In genomic region chr11:118678515-118679104, GRCm38 (mm10) we compare ENCODE assay signal across 22 mouse cellular contexts.
DNase-seq lines count a peak whose midpoint lies in the region; ATAC-seq lines count a peak whose summit lies in the region.
"Had no signal": no experiment of that assay in that cellular context is flagged by ENCODE, and none has a peak within 500 bp of the region (broad histone marks: within the 10 kb centered on the region; RNA-seq: fewer than 3 reads in every experiment).

No protein-coding gene starts in this region.

- no peaks in the 10 kb centered on the region for H3K36me3 ChIP-seq in limb, embryonic 11.5 days (ENCODE audit: control insufficient read depth, insufficient read depth, low read length)
- H3K36me3 ChIP-seq in limb, embryonic 10.5 days: no peaks in the 10 kb centered on the region
- H3K36me3 ChIP-seq in hindbrain, embryonic 12.5 days: no peaks in the 10 kb centered on the region
- no peaks in the 10 kb centered on the region for H3K36me3 ChIP-seq in limb, embryonic 13.5 days
- no peaks in the 10 kb centered on the region for H3K36me3 ChIP-seq in neural tube, embryonic 14.5 days (ENCODE audit: control insufficient read depth, insufficient read depth, low read length)
- no peaks in the 10 kb centered on the region for H3K36me3 ChIP-seq in liver, embryonic 12.5 days
- H3K36me3 ChIP-seq in intestine, embryonic 15.5 days: no peaks in the 10 kb centered on the region
- H3K36me3 ChIP-seq: embryonic facial prominence, embryonic 13.5 days; G1E; heart, embryonic 12.5 days had no signal

- no peak overlapping the region for H3K9ac ChIP-seq in limb, embryonic 11.5 days (ENCODE audit: low read length)
- H3K9ac ChIP-seq in hindbrain, embryonic 12.5 days: no peak overlapping the region
- H3K9ac ChIP-seq in limb, embryonic 13.5 days: no peak overlapping the region
- no peak overlapping the region for H3K9ac ChIP-seq in neural tube, embryonic 14.5 days (replicated peaks; ENCODE audit: low read depth, low read length)
- no peak overlapping the region for H3K9ac ChIP-seq in liver, embryonic 12.5 days
- H3K9ac ChIP-seq in intestine, embryonic 15.5 days: no peak overlapping the region
- H3K9ac ChIP-seq: embryonic facial prominence, embryonic 13.5 days; heart, embryonic 12.5 days had no signal

- WGBS in limb, embryonic 11.5 days: 20% methylated on average over 20 of the region's 20 CpGs
- 38% methylated on average over 20 of the region's 20 CpGs for WGBS in limb, embryonic 10.5 days
- WGBS in hindbrain, embryonic 12.5 days: 27% methylated on average over 20 of the region's 20 CpGs
- WGBS in limb, embryonic 13.5 days: 21% methylated on average over 20 of the region's 20 CpGs
- WGBS in neural tube, embryonic 14.5 days: 12% methylated on average over 20 of the region's 20 CpGs
- 30% methylated on average over 20 of the region's 20 CpGs for WGBS in liver, embryonic 12.5 days (ENCODE audit: insufficient replicate concordance)
- WGBS in intestine, embryonic 15.5 days: 32% methylated on average over 20 of the region's 20 CpGs

- H3K4me2 ChIP-seq in limb, embryonic 11.5 days (ENCODE audit: low read depth, severe bottlenecking): no peak overlapping the region; the same call in 1 of the 2 replicates
- no peak overlapping the region for H3K4me2 ChIP-seq in hindbrain, embryonic 12.5 days (replicated peaks)
- 0 out of 2 replicates have a peak overlapping the region, but pooled peaks have one; percentile 5 for H3K4me2 ChIP-seq in limb, embryonic 13.5 days (replicated peaks)
- H3K4me2 ChIP-seq in neural tube, embryonic 14.5 days (ENCODE audit: low read depth, low read length): peak overlapping the region; percentile 6; the same call in 1 of the 2 replicates
- no peak overlapping the region for H3K4me2 ChIP-seq in liver, embryonic 12.5 days
- no peak overlapping the region for H3K4me2 ChIP-seq in intestine, embryonic 15.5 days (replicated peaks)
- H3K4me2 ChIP-seq: embryonic facial prominence, embryonic 13.5 days; heart, embryonic 12.5 days had no signal

- peaks cover 3% of the 10 kb centered on the region; the same call in 1 of the 2 replicates for H3K27me3 ChIP-seq in limb, embryonic 11.5 days (ENCODE audit: control insufficient read depth, insufficient read depth, low read length)
- peaks cover 31% of the 10 kb centered on the region for H3K27me3 ChIP-seq in limb, embryonic 10.5 days (ENCODE audit: low read depth, poor library complexity, severe bottlenecking)
- H3K27me3 ChIP-seq in hindbrain, embryonic 12.5 days: no peaks in the 10 kb centered on the region
- peaks cover 71% of the 10 kb centered on the region for H3K27me3 ChIP-seq in limb, embryonic 13.5 days
- no peaks in the 10 kb centered on the region for H3K27me3 ChIP-seq in neural tube, embryonic 14.5 days (ENCODE audit: control insufficient read depth, insufficient read depth, low read length)
- peaks cover 34% of the 10 kb centered on the region for H3K27me3 ChIP-seq in liver, embryonic 12.5 days (replicated peaks)
- H3K27me3 ChIP-seq in intestine, embryonic 15.5 days (replicated peaks): peaks cover 21% of the 10 kb centered on the region

- H3K4me1 ChIP-seq in limb, embryonic 11.5 days (ENCODE audit: control insufficient read depth, insufficient read depth, low read length): peaks cover 16% of the 10 kb centered on the region
- peaks cover 36% of the 10 kb centered on the region for H3K4me1 ChIP-seq in limb, embryonic 10.5 days
- peaks cover 35% of the 10 kb centered on the region for H3K4me1 ChIP-seq in hindbrain, embryonic 12.5 days
- H3K4me1 ChIP-seq in limb, embryonic 13.5 days: peaks cover 20% of the 10 kb centered on the region
- peaks cover 33% of the 10 kb centered on the region for H3K4me1 ChIP-seq in neural tube, embryonic 14.5 days (ENCODE audit: control insufficient read depth, insufficient read depth, low read length)
- no peaks in the 10 kb centered on the region for H3K4me1 ChIP-seq in liver, embryonic 12.5 days
- H3K4me1 ChIP-seq in intestine, embryonic 15.5 days (replicated peaks): no peaks in the 10 kb centered on the region
- H3K4me1 ChIP-seq: embryonic facial prominence, embryonic 13.5 days; heart, embryonic 12.5 days had no signal

- H3K9me3 ChIP-seq in limb, embryonic 11.5 days (ENCODE audit: control insufficient read depth, low read length): no peaks in the 10 kb centered on the region
- no peaks in the 10 kb centered on the region for H3K9me3 ChIP-seq in limb, embryonic 10.5 days (replicated peaks)
- no peaks in the 10 kb centered on the region for H3K9me3 ChIP-seq in hindbrain, embryonic 12.5 days (replicated peaks)
- no peaks in the 10 kb centered on the region for H3K9me3 ChIP-seq in limb, embryonic 13.5 days
- H3K9me3 ChIP-seq in neural tube, embryonic 14.5 days (ENCODE audit: control insufficient read depth, low read length): no peaks in the 10 kb centered on the region
- H3K9me3 ChIP-seq in liver, embryonic 12.5 days (replicated peaks): no peaks in the 10 kb centered on the region
- H3K9me3 ChIP-seq in intestine, embryonic 15.5 days: no peaks in the 10 kb centered on the region
- H3K9me3 ChIP-seq: embryonic facial prominence, embryonic 13.5 days; heart, embryonic 12.5 days had no signal

- no peak for ATAC-seq in limb, embryonic 11.5 days (ENCODE audit: insufficient number of reproducible peaks, low FRiP score, low TSS enrichment, low read depth)
- ATAC-seq in hindbrain, embryonic 12.5 days (ENCODE audit: low FRiP score): peak; percentile 13; the same call in 1 of the 2 replicates
- no peak for ATAC-seq in limb, embryonic 13.5 days (ENCODE audit: low FRiP score, low read depth)
- peak; percentile 74; the same call in 1 of the 2 replicates for ATAC-seq in neural tube, embryonic 14.5 days (ENCODE audit: low read depth)
- ATAC-seq in liver, embryonic 12.5 days: no peak
- no peak for ATAC-seq in intestine, embryonic 15.5 days
- ATAC-seq: activated CD4-positive, CD25-positive, alpha-beta regulatory T cell, adult 4 months had no signal

- H3K4me3 ChIP-seq in limb, embryonic 11.5 days (ENCODE audit: low read depth, low read length): no peak overlapping the region
- no peak overlapping the region for H3K4me3 ChIP-seq in limb, embryonic 10.5 days
- H3K4me3 ChIP-seq in hindbrain, embryonic 12.5 days: no peak overlapping the region
- H3K4me3 ChIP-seq in limb, embryonic 13.5 days: no peak overlapping the region
- H3K4me3 ChIP-seq in neural tube, embryonic 14.5 days (ENCODE audit: low read depth, low read length): no peak overlapping the region
- H3K4me3 ChIP-seq in liver, embryonic 12.5 days: no peak overlapping the region
- H3K4me3 ChIP-seq in intestine, embryonic 15.5 days (replicated peaks): no peak overlapping the region
- H3K4me3 ChIP-seq: embryonic facial prominence, embryonic 13.5 days; heart, embryonic 12.5 days had no signal

- DNase-seq in limb, embryonic 11.5 days (ENCODE audit: low spot score): peak; percentile 30
- DNase-seq in limb, embryonic 10.5 days (ENCODE audit: low spot score): no peak
- DNase-seq in ovary, adult 18-20 months (ENCODE audit: low spot score): no peak
- DNase-seq: adrenal gland, postnatal 10 days; cerebellum, adult 11 months; heart, adult 11 months; heart, postnatal 14 days; kidney, adult 9 months; kidney, postnatal 25 days; lung, adult 18-20 months; lung, postnatal 14 days; right cerebral cortex, adult 18-20 months; thymus, postnatal 36 days had no signal

- H3K27ac ChIP-seq in limb, embryonic 11.5 days (replicated peaks; ENCODE audit: low read depth, low read length): no peak overlapping the region
- no peak overlapping the region for H3K27ac ChIP-seq in limb, embryonic 10.5 days
- H3K27ac ChIP-seq in hindbrain, embryonic 12.5 days: peak overlapping the region; percentile 66
- no peak overlapping the region for H3K27ac ChIP-seq in limb, embryonic 13.5 days
- peak overlapping the region; percentile 11 for H3K27ac ChIP-seq in neural tube, embryonic 14.5 days (ENCODE audit: low read depth, low read length)
- H3K27ac ChIP-seq in liver, embryonic 12.5 days: no peak overlapping the region
- H3K27ac ChIP-seq in intestine, embryonic 15.5 days: no peak overlapping the region
- H3K27ac ChIP-seq: embryonic facial prominence, embryonic 13.5 days had no signal

Comparison
In these comparisons a context has a peak if more than half of its experiments do, and no peak if none do; other contexts are left out.
1. H3K4me2 ChIP-seq: peak in limb, embryonic 13.5 days (single experiment) and neural tube, embryonic 14.5 days (single experiment); none in limb, embryonic 11.5 days (single experiment), hindbrain, embryonic 12.5 days (single experiment), liver, embryonic 12.5 days (single experiment) and intestine, embryonic 15.5 days (single experiment).
2. ATAC-seq: peak in hindbrain, embryonic 12.5 days (single experiment) and neural tube, embryonic 14.5 days (single experiment); none in limb, embryonic 11.5 days (single experiment), limb, embryonic 13.5 days (single experiment), liver, embryonic 12.5 days (single experiment) and intestine, embryonic 15.5 days (single experiment).
3. H3K27ac ChIP-seq: peak in hindbrain, embryonic 12.5 days (single experiment) and neural tube, embryonic 14.5 days (single experiment); none in limb, embryonic 11.5 days (single experiment), limb, embryonic 10.5 days (single experiment), limb, embryonic 13.5 days (single experiment), liver, embryonic 12.5 days (single experiment) and intestine, embryonic 15.5 days (single experiment).